Mouse (Mus musculus) kidney, postnatal 25 days (tissue): ENCODE data around the gene Cd84.

Experiments
- DNase-seq, 2 experiments: peaks; one replicate each; pipeline ENCODE4 v3.0.0; 2021; ENCODE audit warnings: mixed read lengths in 2 of 2

Cd84 gene

DNA sequence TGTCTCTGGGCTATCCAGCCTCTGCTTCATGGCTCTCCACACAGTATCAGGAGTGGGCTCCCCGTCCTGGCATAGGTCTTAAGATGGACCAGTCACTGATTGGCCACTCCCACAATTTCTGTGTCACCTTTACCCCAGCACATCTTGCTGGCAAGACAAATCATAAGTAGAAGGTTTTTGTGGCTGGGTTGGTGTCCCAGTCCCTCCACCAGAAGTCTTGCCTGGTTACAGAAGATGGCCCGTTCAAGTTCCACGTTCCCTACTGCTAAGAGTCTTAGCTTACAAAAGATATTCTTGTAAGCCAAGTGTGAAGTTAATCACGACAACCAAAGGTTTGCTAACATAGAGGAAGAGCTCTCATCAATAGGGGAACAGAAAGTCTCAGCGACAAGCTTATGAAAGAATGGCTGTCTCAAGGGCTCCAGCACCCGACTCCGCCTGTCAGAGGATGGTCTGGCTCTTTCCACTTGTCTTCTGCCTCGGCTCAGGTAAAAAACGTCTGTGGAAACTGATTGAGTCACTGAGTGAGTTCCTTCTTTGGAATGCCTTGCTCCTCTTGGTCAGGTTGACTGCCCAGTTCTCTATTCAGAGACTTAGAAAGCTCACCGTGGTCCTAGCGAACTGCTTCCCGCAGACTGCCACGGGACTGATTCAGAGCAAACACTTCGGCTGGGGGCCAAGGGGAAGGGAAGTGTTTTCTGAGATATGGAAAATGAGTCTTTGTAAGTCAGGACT, 78.0 kb downstream of the Cd84 start, which contains the start of gene Slamf6:
Slamf6 (plus strand) TSS at position 211 of the 735 bp plus-strand sequence.
- no peak for DNase-seq

DNA sequence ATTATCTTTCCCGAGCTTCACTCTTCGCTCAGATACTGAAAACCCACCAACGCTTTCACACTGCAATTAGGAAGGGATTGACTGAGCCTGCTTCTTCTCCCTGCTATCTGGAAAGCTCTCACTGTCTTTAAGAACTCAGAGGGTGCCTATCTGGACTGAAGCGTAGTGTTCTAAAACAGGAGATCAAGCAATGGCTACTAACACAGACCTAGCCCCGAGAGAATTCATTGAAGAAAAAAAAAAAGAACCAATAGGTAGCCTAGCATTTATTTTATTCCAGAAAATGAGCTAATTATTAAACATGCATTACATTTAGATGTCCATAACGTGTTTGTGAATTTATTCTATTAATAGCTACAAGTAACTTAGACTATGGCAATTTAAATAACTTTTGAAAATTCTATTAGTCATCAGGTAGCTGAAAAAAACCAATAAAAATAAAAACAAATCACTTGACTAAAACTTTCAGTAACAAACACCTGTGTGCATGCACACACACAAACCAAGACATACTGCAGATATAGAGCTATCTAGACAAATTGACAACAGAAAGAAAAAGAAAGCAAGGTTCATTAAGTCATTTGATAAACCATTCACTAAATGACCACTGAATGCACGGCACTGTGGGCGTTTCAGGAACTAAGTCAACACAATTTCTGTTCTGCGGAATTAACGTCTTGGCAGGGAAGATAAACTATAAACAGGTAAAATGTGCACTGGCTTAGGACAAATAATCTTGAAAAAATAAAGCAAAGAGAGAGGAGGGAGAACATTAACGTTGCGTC, 78.8 kb downstream of the Cd84 start:
- no peak for DNase-seq

DNA sequence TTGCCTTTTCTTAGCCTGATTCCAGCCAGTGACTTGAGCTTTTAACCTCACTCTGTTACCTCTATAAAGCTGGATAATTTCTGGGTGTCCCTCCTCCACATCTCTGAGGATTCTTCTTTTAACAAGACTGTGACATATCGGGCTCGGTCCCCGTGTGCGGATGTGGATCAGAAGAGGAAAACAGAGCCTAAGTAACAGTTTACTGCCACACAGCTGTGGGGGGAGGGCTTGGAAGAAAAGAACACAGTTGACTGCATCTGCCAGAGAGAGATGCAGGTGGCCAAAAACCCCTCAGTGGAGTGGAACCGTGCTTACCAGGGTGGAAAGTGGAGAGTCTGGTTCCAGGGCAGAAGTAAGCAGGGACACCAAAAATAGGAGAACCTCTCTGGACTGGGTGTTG, 79.7 kb downstream of the Cd84 start:
- DNase-seq, result no peak

DNA sequence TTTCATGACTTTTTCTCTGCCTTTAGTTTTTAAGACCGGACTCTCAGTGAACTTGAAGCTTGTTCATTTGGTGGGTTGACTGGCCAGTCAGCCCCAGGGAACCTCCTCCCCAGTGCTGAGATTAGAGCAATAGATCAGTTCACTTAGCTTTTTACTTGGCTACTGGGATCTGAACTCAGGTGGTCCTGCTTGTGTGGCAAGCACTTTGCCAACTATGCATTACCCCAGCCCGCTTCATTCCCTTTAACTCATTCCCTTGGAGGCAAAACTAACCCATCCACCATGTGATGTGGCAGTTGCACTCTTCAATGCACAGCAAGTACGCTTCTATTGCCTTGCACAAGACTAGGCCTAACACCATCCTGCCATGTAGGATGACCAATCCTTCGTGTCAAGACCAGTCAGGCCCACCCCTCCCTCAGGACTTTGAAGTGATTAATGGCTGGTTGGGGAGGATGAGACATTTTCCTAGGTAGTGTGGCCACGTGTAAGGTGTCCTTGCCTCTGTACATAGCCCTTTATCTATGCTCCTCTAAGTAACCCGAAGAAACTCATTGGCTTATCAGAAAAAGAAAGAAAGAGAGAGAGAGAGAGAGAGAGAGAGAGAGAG, 80.5 kb downstream of the Cd84 start:
- DNase-seq, result no peak

DNA sequence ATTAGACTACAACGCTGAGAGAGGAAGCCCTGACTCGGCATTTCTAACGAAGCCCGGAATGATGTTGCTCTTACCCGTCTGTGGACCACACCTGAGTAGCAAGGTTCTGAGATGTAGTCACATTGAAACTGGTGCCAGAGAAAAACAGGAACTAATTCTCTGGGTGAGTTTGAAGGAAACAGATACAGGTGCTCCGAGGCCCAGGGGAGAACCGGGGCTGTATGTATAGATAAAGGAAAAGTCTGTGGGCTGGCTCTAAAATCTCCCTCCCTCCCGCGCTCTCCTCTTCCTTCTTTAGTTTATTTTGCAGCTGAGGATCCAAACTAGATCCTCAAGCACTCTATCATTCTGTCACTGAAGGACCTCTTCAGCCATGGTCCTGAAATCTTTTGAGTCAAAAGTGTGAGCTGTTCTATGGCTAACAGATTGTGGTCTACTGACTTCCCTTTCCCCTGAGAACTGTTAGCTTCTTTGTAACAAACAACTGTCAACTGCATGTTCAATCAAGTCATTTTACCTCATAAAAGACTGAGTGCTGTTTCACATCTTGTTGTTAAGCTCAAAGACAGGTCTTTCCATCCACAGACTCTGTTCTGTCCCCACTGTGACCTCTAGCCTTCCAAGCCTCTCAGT, 81.6 kb downstream of the Cd84 start:
- DNase-seq, result no peak

DNA sequence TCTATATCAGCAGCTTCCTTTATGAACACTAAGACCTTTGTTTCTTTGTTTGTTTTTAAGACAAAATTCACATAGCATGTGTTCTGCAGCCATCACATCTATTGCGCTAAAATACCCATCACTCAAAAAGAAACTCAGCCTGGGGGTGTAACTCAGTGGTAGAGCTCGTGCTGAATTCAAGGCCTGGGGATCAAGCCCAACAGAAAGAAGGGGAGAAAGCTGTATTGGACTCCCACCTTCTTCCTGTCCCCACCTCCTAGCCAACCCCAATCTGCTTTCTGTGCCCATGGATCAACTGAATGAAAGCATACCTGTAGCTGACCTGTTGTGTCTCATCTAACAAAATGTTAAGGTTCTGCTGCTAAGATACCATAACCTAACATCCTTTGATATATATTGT, 82.1 kb downstream of the Cd84 start:
- DNase-seq, result no peak

DNA sequence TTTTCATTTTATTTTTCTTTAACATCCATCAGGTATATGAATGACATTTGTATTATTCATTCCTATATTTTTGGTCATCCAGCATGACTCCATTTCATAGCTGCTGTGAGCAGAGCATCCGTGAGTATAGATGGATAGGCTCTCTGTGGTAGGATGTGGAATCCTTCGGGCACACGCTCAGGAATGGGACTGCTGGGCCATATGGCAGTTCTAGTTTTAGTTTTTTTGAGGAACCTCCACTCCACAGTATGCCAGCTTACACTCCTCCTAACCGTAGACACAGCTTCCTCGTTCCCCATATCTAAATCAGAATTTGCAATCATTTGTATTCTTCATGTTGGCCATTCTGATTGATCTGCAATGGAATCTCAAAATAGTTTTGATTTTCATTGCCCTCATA, 83.3 kb downstream of the Cd84 start:
- DNase-seq, result no peak

DNA sequence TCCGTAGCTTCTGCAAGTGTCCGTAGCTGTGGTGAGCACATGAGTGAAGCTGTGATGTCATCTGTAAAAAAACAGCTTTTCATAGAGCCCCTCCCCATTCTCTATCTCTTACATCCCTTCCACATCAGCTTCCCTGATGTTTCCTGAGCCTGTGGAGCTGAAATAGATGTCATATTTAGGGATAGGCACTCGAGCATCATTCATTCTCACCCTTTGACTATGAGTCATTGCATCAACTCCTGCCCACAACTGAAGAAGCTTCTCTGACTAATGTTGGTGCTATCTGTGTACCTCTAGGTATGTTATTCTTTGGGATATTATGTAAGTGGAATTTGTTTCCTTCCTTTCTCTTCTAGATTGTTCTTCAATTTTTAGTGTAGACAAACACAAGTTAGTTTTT, 85.4 kb downstream of the Cd84 start:
- DNase-seq, result no peak

DNA sequence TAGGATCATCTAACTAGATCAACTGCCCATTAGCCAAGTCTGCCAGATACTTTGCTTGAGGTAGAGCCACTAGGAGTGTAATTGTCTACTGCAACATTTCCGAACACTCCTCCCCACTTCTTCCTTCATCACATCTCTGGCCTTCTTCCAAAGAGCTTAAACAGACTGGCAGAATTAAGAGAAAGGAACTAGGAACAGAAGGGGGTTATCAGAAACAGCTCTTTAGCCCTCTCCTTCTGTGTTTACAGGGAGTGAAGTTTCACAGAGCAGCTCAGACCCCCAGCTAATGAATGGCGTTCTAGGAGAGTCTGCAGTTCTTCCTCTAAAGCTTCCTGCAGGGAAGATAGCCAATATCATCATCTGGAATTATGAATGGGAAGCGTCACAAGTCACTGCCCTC, 94.4 kb downstream of the Cd84 start:
- no peak for DNase-seq

DNA sequence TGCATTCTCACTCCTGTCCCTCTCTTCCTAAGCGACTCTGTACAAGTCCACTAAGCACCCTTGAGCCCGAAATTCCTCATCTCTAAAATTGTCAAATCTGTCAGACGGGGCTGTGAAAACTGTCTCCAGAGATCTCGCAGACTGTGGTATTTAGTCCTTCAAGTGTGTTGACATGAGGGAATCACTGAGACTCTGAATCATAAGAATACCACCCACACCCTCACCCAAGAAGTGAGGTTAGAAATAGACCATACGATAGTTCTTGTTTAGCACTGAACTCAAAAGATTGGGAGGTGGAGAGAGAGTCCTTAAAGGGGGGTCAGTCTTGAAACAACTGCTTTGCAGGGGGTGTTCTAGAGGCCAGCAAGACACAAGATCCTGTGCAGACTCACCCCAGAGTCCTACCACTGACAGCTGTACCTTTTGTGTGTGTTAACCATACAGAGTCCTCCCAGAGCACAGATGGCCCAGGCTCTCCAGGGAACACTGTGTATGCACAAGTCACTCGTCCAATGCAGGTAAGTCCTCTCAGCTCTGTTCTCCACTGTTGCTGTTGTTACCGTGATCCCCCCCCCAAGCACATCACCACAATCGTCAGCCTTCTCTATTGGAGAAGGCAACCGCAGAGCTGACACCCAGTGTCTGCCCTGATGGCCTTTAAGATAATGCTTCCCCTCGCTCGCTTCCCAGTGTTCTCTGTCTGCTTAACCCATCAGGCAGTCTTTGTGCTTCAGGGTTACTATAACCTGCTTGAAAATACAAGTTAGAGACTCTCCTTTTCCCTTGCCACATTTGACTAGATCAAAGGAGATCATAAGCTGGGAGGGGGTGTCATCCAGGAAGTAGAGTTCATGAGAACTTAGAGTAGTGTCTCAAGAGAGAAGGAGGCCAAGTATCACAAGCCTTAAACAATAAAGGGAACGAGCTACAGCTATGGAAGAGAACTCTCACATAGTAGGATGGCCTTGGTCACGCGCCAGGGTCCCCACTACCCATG, 99.8 kb downstream of the Cd84 start:
- no peak for DNase-seq
